Mouse (Mus musculus): ENCODE data around the gene Galk2. TPM values are rescaled to one million over a fixed set of nuclear protein-coding genes. Genes with fewer than 3 reads are reported as not detected.

Gene Galk2
- total and polyA plus RNA-seq, 3 experiments: 3.1 to 65.0 (median 21.3) TPM

DNA sequence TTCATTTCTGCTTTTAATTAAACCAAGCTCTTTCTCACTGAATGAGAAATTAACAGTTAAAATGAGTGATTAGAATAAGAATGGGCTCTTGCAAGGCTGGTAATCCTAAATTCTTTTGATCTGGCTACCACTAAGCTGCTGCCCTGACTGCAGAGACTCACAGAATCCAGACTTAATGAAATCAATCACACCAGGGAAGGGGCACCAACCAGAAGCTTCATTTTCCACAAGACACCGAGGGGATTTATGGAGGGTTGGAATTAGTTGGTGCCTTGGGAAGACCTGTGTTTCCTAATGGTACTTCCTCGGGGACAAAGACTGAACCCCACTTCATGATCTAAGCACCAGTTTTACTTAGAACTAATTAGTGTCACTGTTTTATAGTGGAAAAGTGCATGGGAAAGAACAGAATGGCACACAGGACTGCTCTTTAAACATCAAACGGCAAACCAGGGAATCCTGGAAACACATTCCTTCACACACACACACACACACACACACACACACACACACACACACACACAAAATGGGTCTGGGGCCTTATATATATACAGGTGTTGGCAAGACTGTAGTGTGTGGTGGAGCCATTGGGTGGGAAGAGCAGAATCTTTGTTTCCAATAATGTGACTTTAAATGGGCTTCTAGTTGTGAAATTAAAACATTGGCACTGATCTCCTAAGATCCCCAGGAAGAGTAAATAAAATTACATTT, 157.0 kb downstream of the Galk2 start:
- TF ChIP-seq CTCF (IDR thresholded peaks at IDR 0.05; ENCODE audit: low read depth, low read length) (no peak), POLR2AphosphoS5 (IDR thresholded peaks at IDR 0.05; ENCODE audit: insufficient replicate concordance, low read depth, low read length) (no peak), GATA2 (IDR thresholded peaks at IDR 0.05; ENCODE audit: borderline replicate concordance, low read depth, low read length) (no peak), GATA1 (IDR thresholded peaks at IDR 0.05; ENCODE audit: borderline replicate concordance, low read length) (no peak), TAL1 (conservative IDR thresholded peaks at IDR 0.05; ENCODE audit: low read depth, low read length) (no peak)
- ATAC-seq (ENCODE audit: extremely low read depth, insufficient number of reproducible peaks, low FRiP score, poor library complexity, severe bottlenecking): no peak
- H3K4me3 ChIP-seq (ENCODE audit: low read depth, low read length): no peak overlapping the region
- H3K36me3 ChIP-seq (replicated peaks): no peaks in the 10 kb centered on the region
- H3K4me1 ChIP-seq (ENCODE audit: insufficient read depth, low read depth, low read length): no peaks in the 10 kb centered on the region
- H3K9me3 ChIP-seq (replicated peaks): no peaks in the 10 kb centered on the region
- H3K27me3 ChIP-seq (ENCODE audit: insufficient read depth, low read length): no peaks in the 10 kb centered on the region
- no peak for DNase-seq (ENCODE audit: low spot score)

DNA sequence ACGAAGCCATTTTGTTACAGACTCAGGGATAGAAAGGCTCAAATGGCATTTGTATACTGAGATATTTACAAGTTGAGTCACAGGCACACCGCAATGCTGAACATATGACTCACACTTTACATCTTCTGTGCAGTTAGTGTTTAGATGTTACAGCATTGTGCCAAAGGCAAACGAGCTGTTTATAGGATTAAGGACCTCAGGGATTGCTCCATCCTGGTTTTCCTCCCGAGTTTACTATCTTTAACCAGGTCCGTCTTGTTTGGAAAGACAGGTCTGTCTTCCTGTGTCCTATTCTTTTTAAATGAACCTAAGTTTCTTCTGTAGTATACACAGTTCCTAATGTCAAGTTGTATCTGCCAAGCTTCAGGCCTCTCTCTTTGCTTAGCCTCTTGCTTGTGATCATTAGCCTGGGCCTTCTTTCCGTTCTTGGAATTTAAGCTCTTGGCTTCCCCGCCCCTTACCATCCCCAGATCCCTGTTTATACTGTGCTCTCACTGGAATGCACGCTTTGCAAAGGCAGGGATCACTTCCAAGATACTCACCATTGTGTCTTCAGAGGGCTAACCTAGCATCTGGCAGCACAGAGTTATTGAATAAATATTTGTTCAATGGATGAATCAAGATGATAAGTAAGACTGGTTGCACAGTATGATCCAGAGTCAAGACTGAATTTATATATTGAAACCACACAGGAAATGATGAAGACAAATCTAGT, 172.4 kb downstream of the Galk2 start:
- DNase-seq (ENCODE audit: low spot score) (no peak), ATAC-seq (ENCODE audit: extremely low read depth, insufficient number of reproducible peaks, low FRiP score, poor library complexity, severe bottlenecking) (no peak)
- Histone ChIP-seq H3K36me3 (replicated peaks) (no peaks in the 10 kb centered on the region), H3K27me3 (ENCODE audit: insufficient read depth, low read length) (0 out of 2 replicates have a peak, but pooled peaks cover 7% of the 10 kb centered on the region), H3K4me3 (ENCODE audit: low read depth, low read length) (no peak overlapping the region), H3K4me1 (ENCODE audit: insufficient read depth, low read depth, low read length) (no peaks in the 10 kb centered on the region), H3K9me3 (replicated peaks) (no peaks in the 10 kb centered on the region)
- TF ChIP-seq TAL1 (conservative IDR thresholded peaks at IDR 0.05; ENCODE audit: low read depth, low read length): no peak

GRCm38 (mm10) chr2:126033114-126033972, 174.4 kb downstream of the Galk2 start:
- H3K4me1 ChIP-seq (ENCODE audit: insufficient read depth, low read depth, low read length): no peaks in the 10 kb centered on the region
- no peak for DNase-seq (ENCODE audit: low spot score)
- no peak for TF ChIP-seq POLR2AphosphoS5 (IDR thresholded peaks at IDR 0.05; ENCODE audit: insufficient replicate concordance, low read depth, low read length)
- TF ChIP-seq GATA2 (IDR thresholded peaks at IDR 0.05; ENCODE audit: borderline replicate concordance, low read depth, low read length): no peak
- no peak for TF ChIP-seq GATA1 (IDR thresholded peaks at IDR 0.05; ENCODE audit: borderline replicate concordance, low read length)
- TF ChIP-seq CTCF (IDR thresholded peaks at IDR 0.05; ENCODE audit: low read depth, low read length): no peak
- TF ChIP-seq TAL1 (conservative IDR thresholded peaks at IDR 0.05; ENCODE audit: low read depth, low read length): no peak
- H3K27me3 ChIP-seq (ENCODE audit: insufficient read depth, low read length): 0 out of 2 replicates have a peak, but pooled peaks cover 7% of the 10 kb centered on the region
- ATAC-seq (ENCODE audit: extremely low read depth, insufficient number of reproducible peaks, low FRiP score, poor library complexity, severe bottlenecking): no peak
- no peaks in the 10 kb centered on the region for H3K9me3 ChIP-seq (replicated peaks)
- H3K4me3 ChIP-seq (ENCODE audit: low read depth, low read length): no peak overlapping the region
- H3K36me3 ChIP-seq (replicated peaks): no peaks in the 10 kb centered on the region

Other genes with a start within 250 kb of the Galk2 start
- 6.1 and 8.0 TPM in 2 replicates for gene Cep152, start 234.0 kb upstream of the Galk2 start, total RNA-seq (2014; fragmentation: Nextera tagmentation)
- 14.5 and 17.6 TPM in 2 replicates for gene Cep152, start 234.0 kb upstream of the Galk2 start, total RNA-seq (2017)
- 1.6 and 2.3 TPM in 2 replicates for gene Cep152, start 234.0 kb upstream of the Galk2 start, polyA plus RNA-seq (2012)
- gene Eid1, start 186.0 kb upstream of the Galk2 start, total RNA-seq (2014; fragmentation: Nextera tagmentation): not detected in 2 replicates
- 0.11 TPM in 1 of 2 replicates, not detected in the other for gene Eid1, start 186.0 kb upstream of the Galk2 start, total RNA-seq (2017)
- not detected in 2 replicates for gene Eid1, start 186.0 kb upstream of the Galk2 start, polyA plus RNA-seq (2012)
- 0.83 and 1.9 TPM in 2 replicates for gene Shc4, start 135.0 kb upstream of the Galk2 start, total RNA-seq (2014; fragmentation: Nextera tagmentation)
- 0.81 and 1.0 TPM in 2 replicates for gene Shc4, start 135.0 kb upstream of the Galk2 start, total RNA-seq (2017)
- gene Shc4, start 135.0 kb upstream of the Galk2 start, polyA plus RNA-seq (2012): 0.14 and 0.26 TPM in 2 replicates
- 25.3 and 28.2 TPM in 2 replicates for gene Secisbp2l, start 76.2 kb upstream of the Galk2 start, total RNA-seq (2014; fragmentation: Nextera tagmentation)
- gene Secisbp2l, start 76.2 kb upstream of the Galk2 start, total RNA-seq (2017): 22.8 and 24.6 TPM in 2 replicates
- 3.8 and 4.8 TPM in 2 replicates for gene Secisbp2l, start 76.2 kb upstream of the Galk2 start, polyA plus RNA-seq (2012)
- gene Cops2, start within 50 bp of the Galk2 start, total RNA-seq (2014; fragmentation: Nextera tagmentation): 163 and 170 TPM in 2 replicates
- 162 and 277 TPM in 2 replicates for gene Cops2, start within 50 bp of the Galk2 start, total RNA-seq (2017)
- gene Cops2, start within 50 bp of the Galk2 start, polyA plus RNA-seq (2012): 4.4 and 6.2 TPM in 2 replicates
- gene Fgf7, start 175.5 kb downstream of the Galk2 start, total RNA-seq (2014; fragmentation: Nextera tagmentation): not detected in 2 replicates
- gene Fgf7, start 175.5 kb downstream of the Galk2 start, total RNA-seq (2017): 0.17 and 0.98 TPM in 2 replicates
- not detected in 2 replicates for gene Fgf7, start 175.5 kb downstream of the Galk2 start, polyA plus RNA-seq (2012)